Mouse (Mus musculus): ENCODE results near the gene Lysmd3.

Lysmd3 gene

GRCm38 (mm10) chr13:81675333-81675732, 17.9 kb downstream of the Lysmd3 start:
- no peak for DNase-seq (ENCODE audit: low spot score in 2 of 2)

DNA sequence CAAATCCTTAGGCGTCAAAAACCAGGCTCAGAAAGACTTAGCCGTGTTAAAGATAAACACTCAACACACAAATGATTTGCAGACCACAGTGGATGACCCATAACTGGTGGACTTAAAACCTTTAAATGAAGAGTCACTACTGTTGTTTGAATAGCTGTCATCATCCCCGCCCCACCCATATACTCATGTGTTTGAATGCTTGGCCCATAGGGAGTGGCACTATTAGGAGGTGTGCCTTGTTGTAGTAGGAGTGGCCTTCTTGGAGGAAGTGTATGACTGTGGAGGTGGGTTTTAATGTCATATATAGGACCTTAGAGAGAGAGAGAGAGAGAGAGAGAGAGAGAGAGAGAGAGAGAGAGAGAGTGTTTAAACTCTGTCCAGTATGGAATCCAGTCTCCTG, 25.6 kb downstream of the Lysmd3 start:
- DNase-seq (ENCODE audit: low spot score in 2 of 2): no peak

DNA sequence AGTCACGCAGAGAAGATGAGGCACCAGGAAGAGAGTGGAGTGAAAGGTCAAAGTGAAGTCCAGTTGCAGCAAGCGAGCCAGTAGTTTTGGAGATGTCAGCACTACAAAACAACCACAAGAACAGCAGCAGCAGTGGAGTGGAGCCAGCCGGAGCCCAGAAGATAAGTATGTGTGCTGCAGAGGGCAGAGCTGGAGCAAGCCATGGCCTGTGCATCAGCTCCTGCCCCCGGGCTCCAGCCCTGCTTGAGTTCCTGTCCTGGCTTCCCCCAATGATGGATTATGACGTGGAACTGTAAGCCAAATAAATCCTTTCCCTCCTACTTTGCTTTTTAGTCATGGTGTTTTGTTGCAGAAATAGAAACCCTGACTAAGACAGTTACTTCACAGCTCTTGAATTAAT, 26.8 kb downstream of the Lysmd3 start:
- no peak for DNase-seq (ENCODE audit: low spot score in 2 of 2)

DNA sequence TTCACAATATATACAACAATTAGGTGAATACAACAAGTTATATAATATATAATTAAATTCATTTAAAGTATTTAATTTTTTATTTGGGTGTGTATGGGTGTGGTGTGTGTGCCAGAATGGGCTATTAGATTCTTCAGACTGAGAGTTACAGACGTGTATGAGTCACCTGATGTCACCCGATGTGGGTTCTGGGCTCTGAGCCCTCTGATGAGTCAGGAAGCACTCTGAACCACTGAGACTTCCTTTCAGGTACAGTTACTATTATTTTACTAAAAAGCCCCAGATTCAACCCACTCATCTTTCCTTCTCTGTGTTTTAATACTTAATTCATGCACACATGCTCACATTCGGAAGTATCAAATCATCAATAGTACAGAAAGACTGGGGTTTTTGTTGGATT, 27.4 kb downstream of the Lysmd3 start:
- no peak for DNase-seq (ENCODE audit: low spot score in 2 of 2)

GRCm38 (mm10) chr13:81689587-81689986, 32.1 kb downstream of the Lysmd3 start:
- DNase-seq (ENCODE audit: low spot score in 2 of 2): no peak

DNA sequence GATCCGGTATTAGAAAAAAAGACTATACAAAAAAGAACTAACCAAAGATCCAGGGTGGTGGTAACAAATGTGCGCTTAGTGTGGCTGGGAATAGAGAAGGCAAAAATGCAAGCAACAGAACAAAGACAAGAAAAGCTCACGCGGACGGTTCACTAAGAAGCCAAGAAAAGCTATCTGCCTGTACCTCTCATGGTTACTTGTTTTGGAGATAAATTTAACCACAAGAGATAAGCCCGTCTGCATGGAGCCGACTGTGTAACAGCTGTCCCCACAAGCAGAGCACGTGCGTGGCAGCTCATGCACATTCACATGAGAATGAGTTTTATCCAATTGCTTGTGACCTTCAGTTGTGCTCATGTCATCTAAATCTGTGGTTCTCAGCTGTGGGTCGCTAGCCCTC, 33.0 kb downstream of the Lysmd3 start:
- DNase-seq (ENCODE audit: low spot score in 2 of 2): no peak

- DNase-seq (ENCODE audit: low spot score in 2 of 2): no peak
Observed at GRCm38 (mm10) chr13:81691606-81692005, 34.1 kb downstream of the Lysmd3 start.

DNA sequence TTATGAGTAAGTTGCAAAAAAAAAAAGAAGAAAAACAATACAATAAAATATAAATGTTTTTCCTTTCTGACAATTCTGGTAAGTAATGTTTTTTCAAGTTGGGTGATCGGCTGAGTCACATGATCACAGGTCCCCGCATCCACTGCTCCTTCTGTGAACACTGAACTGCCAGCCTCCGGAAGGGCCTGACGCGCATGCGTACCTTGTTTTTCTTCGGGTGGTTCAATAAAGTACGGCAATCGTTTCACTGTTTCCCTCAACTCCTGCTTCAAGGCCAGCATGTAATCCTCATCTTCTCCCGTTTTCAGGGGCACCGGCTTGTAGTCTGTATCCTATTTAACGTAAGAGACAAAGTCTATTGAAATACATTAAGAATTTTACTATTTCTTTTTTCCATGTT, 37.0 kb downstream of the Lysmd3 start:
- DNase-seq (ENCODE audit: low spot score in 2 of 2): no peak

GRCm38 (mm10) chr13:81703148-81703547, 45.7 kb downstream of the Lysmd3 start:
- no peak for DNase-seq (ENCODE audit: low spot score in 2 of 2)

DNA sequence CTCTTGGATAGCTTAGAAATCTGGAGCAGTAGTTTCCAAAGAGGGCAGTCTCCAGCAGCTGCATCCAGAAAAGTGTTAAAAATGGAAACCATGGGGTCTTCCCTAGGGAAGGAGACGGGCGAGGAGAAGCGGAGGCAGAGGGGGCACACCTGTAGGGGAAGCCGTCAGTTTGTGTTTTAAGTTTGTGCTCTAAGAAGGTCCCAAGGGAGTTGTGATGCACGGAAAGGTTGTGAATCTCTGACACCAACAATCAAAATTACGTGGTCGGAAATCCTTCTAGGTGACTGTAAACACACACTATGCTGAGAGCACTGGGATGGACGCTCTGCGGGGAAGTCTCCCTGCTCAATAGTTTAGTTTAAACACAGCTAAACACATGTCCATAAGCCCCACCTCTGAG, 46.2 kb downstream of the Lysmd3 start:
- no peak for DNase-seq (ENCODE audit: low spot score in 2 of 2)

DNA sequence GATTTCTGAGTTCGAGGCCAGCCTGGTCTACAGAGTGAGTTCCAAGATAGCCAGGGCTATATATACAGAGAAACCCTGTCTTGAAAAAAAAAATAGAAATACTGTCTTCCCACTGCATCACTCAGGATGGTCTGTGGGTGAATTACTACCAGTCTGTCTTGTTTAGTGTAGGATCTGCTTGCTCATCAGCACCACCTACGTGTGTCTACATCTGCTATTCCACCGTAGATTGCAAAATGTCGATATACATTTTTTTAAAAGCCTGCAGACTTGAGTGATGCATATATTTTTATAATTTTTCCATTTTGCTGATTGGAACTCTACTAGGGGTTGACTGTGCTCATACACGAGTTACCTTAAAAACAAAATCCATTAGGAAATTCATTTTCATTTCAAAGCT, 48.8 kb downstream of the Lysmd3 start:
- no peak for DNase-seq (ENCODE audit: low spot score in 2 of 2)

GRCm38 (mm10) chr13:81709805-81710204, 52.3 kb downstream of the Lysmd3 start:
- DNase-seq (ENCODE audit: low spot score in 2 of 2): no peak

- DNase-seq (ENCODE audit: low spot score in 2 of 2): no peak
Observed at GRCm38 (mm10) chr13:81710266-81710665, 52.8 kb downstream of the Lysmd3 start.

GRCm38 (mm10) chr13:81710775-81711545, 53.5 kb downstream of the Lysmd3 start, which contains the start of the genes Polr3g and Mblac2:
TSS of gene Polr3g (minus strand) at chr13:81711013.
TSS of gene Mblac2 (plus strand) at chr13:81711341.
- peak; percentile 96 for DNase-seq (ENCODE audit: low spot score in 2 of 2)

DNA sequence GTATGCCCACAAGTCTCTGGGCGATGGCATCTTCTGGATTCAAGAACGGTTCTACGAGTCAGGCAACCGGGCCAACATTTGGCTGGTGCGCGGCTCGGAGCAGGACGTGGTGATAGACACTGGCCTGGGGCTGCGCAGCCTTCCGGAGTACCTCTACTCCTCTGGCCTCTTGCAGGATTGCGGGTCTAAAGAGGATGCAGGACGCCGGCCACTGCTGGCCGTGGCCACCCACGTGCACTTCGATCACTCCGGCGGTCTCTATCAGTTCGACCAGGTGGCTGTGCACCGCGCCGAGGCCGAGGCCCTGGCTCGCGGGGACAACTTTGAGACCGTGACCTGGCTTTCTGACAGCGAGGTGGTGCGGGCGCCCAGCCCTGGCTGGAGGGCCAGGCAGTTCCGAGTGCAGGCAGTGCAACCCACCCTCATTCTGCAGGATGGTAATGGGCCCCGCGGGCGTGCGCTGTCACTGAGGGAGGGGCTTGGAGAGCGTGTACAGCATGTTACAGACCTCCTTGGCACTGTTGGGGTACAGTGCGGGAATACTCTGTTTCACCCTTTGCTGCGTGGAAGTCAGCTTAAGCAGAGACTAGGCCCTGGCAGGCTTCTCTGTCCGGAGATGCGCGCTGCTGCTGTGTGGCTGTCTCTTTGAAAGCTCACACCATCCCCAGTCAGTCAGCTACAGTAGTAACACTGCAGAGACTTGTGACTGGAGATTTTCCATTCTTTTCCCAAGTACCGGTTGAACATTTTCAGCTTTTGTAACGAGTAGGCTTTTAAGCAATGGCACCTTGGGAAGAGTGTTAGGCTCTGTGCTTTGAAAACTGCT, 54.3 kb downstream of the Lysmd3 start:
- peak; percentile 68 to 72 for DNase-seq (ENCODE audit: low spot score in 2 of 2)

- no peak for DNase-seq (ENCODE audit: low spot score in 2 of 2)
Observed at GRCm38 (mm10) chr13:81713896-81714295, 56.4 kb downstream of the Lysmd3 start.

All from right cerebral cortex, postnatal 10 days (tissue).